Mouse (Mus musculus) brain, adult 10 weeks (tissue): Measurements from ENCODE around the gene Pcyox1. TPM values are rescaled to one million over a fixed set of nuclear protein-coding genes. Genes with fewer than 3 reads are reported as not detected.

Experiments
- polyA plus RNA-seq: library from polyadenylated mRNA; stranded (reverse); fragments of 350-450 nt; fragmentation: Illumina TruSeq; extraction: RNeasy Lipid Tissue Mini Kit (QIAGEN cat#74804); gene quantifications from one replicate; pipeline ENCODE4 v1.2.3, GENCODE M21; 2015; ENCODE audit warnings: low read depth, low replicate concordance

The Pcyox1 gene
- polyA plus RNA-seq, result 76.9 TPM

DNA sequence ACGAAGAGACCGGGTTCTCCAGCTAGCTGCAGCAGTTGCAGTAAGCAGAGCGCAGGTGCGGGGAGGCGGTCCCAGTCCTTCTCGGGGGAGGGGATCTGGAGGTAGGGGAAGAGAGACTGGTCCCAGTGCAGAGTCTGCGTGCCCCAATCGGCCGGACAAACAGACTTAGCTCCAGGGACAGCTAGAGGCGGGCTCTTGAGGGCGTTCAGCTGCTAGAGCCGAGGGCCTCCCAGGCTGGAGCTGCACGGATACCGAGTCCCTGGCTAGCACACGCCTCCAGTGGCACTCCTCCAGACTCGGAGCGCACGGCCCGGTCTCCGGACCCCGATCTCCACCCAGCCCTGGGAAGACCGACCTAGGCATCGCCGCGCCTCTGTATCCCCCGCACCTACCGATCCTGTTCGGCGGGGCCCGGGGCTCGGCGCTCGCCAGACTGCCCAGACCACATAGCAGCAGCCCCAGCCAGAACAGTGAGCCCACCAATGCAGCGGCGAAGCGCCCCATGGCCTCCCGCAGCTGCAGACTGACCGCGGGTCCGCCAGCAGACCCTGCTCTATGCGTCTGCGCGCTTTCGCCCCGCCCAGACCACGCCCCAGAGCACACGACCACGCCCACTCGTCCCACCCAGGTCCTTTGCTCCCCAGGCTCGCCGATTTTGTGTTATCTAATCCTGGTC, at the start of gene Pcyox1:
Gene Pcyox1 (minus strand): TSS at position 574 of the 676 bp plus-strand sequence.

DNA sequence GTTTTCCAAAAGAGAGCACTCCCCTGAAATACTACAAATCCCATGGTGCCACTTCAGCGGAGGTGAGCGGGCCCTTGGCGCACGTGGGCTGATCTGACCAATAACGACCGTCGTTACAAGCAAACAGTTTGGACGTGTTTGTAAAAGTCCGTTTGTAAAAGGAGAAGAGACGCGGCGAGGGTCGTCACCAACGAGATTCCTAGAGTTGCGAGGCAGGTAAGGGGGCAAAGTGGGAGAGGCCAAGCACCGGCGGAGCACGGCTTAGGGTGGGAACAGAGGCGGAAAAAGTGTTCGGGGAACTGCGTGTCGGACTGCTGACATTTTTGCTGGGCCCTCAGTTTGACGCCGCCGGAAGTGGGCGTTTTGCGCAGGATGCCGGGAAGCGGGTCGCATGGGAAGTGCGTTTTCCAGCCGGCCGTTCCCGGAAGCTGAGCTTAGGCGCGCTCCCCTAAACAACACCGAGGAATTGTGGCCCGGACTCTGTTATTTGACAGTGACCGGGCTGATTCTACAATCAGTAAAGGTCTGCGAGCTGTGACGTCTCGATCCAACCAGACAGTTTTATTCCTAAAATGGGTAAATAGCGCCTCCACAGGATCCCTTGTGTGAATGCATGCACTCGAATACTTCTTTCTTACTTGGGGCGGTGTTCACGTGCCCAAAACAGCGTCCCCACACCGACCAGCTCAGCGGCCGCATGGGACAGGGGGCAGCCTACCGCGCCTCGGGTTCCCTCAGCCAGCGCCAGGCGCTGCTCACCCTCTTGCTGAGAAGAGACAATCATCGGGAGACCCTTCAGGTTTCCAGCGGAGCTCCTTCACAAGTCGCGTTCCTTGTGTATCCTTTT, 41.5 kb upstream of the Pcyox1 start, which contains the start of gene C87436:
Gene C87436 (plus strand): TSS at position 103 of the 847 bp plus-strand sequence.

DNA sequence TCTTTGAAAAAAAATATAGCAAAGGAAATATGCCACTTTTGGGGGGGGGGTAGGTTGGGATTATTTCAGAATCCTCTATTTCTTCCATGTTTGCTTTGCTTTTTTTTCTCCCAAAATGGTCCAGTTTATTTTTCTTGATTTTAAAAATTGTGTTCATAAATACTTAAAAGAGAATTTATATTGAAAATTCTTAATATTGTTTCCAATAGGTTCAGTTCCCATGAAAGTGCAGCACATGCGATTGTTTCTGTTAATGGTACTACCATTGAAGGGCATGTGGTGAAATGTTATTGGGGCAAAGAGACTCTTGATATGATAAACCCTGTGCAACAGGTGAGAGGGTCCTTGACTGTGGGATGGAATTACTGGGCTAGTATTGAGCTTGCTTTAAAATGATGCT, 29.4 kb upstream of the Pcyox1 start, which contains the start of gene Gm44790:
Gene Gm44790 (plus strand): TSS at position 301 of the 400 bp plus-strand sequence.

DNA sequence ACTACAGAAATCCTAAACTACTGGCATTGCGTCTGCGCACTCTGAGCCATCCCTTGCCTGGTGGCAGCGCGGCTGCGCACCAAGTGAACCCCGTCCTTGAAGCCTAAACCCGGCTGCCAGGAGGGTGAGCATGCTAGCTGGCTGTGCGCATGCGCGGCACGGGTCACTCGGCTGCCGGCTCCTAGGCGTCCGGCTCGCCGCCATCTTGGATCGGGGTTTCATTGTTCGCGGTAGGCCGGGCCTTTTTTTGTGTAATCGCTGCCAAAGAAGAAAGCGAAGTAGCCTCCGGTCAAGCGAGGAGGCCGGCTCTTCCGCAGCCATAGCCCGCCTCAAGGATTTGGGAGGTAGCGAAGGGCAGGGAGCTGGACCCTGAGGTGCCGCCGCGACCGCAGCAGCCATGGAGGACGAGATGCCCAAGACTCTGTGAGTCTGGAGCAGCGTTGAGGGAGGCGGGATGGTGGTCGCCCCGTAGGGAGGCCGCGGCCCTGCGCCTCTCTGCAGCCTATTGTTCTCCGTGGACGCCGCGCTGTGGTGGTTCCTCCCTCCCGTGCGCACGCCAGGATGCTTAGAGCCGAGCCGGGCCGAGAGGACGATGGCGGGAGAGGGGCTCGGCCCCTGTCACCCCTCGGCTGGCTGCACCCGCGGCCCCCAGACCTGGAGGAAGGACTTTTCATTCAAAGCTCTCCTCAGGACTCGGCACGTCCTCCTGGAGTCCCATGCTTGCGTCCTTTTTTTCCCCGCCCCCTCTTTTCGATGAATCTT, 7.3 kb upstream of the Pcyox1 start, which contains the start of gene Tia1:
Gene Tia1 (plus strand): TSS at position 120 of the 762 bp plus-strand sequence.

DNA sequence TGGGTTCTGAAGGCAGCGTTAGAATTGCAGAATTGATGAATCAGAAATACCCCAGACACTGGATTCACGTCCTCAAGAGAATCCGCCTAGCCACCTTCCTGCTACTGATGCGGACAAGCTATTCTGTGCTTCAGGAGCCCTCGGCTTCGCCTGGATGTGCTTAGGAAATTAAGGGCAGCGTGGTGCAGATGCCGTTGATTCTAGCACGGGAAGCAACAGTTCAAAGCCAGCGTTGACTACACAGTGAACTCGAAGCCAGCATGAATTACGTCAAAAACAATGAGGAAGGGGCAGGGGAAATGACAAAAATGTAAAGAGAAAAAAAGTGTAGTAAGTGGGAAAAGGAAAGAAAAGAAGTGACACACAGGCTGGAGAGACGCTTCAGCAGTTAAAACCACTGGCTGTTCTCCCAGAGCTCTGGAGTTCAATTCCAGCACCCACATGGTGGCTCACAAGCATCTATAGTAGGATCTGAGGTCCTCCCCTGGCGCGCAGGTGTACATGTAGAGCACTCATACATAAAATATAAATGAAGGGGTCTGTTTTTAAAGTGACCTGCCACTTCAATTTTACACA, 26.1 kb downstream of the Pcyox1 start, which contains the start of gene Snrpg:
Gene Snrpg (plus strand): TSS at position 541 of the 576 bp plus-strand sequence.

DNA sequence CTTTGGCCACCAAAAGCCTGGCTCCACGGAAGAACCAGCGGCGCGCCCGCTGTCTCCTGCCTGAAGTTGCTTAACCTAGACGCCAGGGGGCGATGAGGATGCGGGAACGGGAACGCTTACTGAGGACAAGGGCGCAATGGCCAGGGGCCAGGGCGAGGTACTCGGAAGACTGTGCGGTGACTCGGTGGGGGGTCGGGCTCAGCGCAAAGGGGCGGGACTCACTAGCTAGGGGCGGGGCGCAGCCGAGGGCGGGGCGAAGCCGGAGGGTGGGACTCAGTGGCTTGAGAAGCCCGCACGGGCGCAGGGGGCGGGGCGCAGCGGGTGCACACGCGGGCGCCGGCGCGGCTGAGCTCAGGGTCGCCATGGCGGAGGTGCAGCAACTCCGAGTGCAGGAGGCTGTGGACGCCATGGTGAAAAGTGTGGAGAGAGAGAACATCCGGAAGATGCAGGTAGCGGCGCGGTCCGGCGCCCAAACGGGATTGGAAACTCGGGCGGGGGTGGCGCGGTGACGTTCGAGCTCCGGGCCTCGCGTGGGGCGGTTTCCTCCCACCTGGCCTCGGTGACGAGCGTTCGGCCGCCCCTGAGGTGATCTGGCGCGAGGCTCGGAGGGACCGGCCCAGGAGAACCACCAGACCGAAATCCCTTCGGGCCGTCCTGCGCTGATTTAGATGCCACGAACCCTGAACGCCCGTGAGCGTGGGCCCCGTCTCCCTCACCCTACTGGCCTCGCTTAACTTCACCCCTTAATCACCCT, 31.4 kb downstream of the Pcyox1 start, which contains the start of gene Fam136a:
Gene Fam136a (plus strand): TSS at position 276 of the 754 bp plus-strand sequence.

Other genes with a start within 250 kb of the Pcyox1 start
- 23.5 TPM for gene Tgfa, start 201.9 kb downstream of the Pcyox1 start, polyA plus RNA-seq
- 37.2 TPM for gene Fam136a, start 31.5 kb downstream of the Pcyox1 start, polyA plus RNA-seq
- 83.3 TPM for gene Snrpg, start 25.9 kb downstream of the Pcyox1 start, polyA plus RNA-seq
- 120 TPM for gene Tia1, start 7.1 kb upstream of the Pcyox1 start, polyA plus RNA-seq
- 0.82 TPM for gene Gm44790, start 29.5 kb upstream of the Pcyox1 start, polyA plus RNA-seq
- 19.1 TPM for gene C87436, start 41.2 kb upstream of the Pcyox1 start, polyA plus RNA-seq
- gene Pcbp1, start 129.2 kb upstream of the Pcyox1 start, polyA plus RNA-seq, result 169 TPM
- gene Asprv1, start 231.0 kb upstream of the Pcyox1 start, polyA plus RNA-seq, result 0.79 TPM